Mouse (Mus musculus) embryonic facial prominence, embryonic 13.5 days (tissue): ENCODE results near the gene Cox18. TPM values are rescaled to one million over a fixed set of nuclear protein-coding genes. Genes with fewer than 3 reads are reported as not detected.

Experiments
- polyA plus RNA-seq: library from polyadenylated mRNA; unstranded; fragments of >200 nt; fragmentation: Nextera tagmentation; extraction: Ambion mirVana; gene quantifications from 2 replicates; pipeline ENCODE4 v1.2.1, GENCODE M21; 2015

Cox18 gene
- polyA plus RNA-seq, 1 experiment from 2014 or later = 42.9 TPM

Other genes starting within 250 kb of the Cox18 start
- 31.5 and 33.0 TPM in 2 replicates for gene Ankrd17, start 142.6 kb upstream of the Cox18 start, polyA plus RNA-seq
- gene Gm9958, start 143.2 kb upstream of the Cox18 start, polyA plus RNA-seq = 8.8 TPM in 2 replicates
- gene Alb, start 236.9 kb upstream of the Cox18 start, polyA plus RNA-seq = 1.8 and 60.7 TPM in 2 replicates